Mouse (Mus musculus) forebrain, embryonic 11.5 days (tissue): ENCODE data around the gene Cebpa. TPM values are rescaled to one million over a fixed set of nuclear protein-coding genes. Genes with fewer than 3 reads are reported as not detected.

Source experiments
- ATAC-seq: fragments of 200-750 bp; cut with Nextera tagmentation; replicated peaks from 2 replicates; pipeline ENCODE4 v1.8.0; 2017; ENCODE audit warnings: moderate TSS enrichment; ENCODE audit not compliant: low FRiP score
- DNase-seq: peaks from one replicate; pipeline ENCODE4 v3.0.0-alpha.2; 2017; ENCODE audit warnings: low spot score
- H3K27ac ChIP-seq: fragments of 300-500 bp; sonication (generic); 2 replicates; pipeline ENCODE4 v1.5.1; 2014; ENCODE audit warnings: low read depth, low read length
- H3K27me3 ChIP-seq: fragments of 300-500 bp; sonication (generic); 2 replicates; pipeline ENCODE4 v1.6.1; 2014; ENCODE audit warnings: mild to moderate bottlenecking, low read length, mixed read lengths; ENCODE audit not compliant: control insufficient read depth, insufficient read depth
- H3K36me3 ChIP-seq: fragments of 300-500 bp; sonication (generic); 2 replicates; pipeline ENCODE4 v1.6.1; 2014; ENCODE audit warnings: mild to moderate bottlenecking, low read length, moderate library complexity, mixed read lengths; ENCODE audit not compliant: control insufficient read depth, insufficient read depth
- H3K4me1 ChIP-seq: fragments of 300-500 bp; sonication (generic); replicated peaks from 2 replicates; pipeline ENCODE4 v1.6.1; 2014; ENCODE audit warnings: low read length, mixed read lengths; ENCODE audit not compliant: control insufficient read depth, insufficient read depth
- H3K4me2 ChIP-seq: fragments of 300-500 bp; sonication (generic); 2 replicates; pipeline ENCODE4 v1.6.1; 2014; ENCODE audit warnings: low read depth, mild to moderate bottlenecking, low read length, moderate library complexity, mixed read lengths; ENCODE audit not compliant: severe bottlenecking
- H3K4me3 ChIP-seq: fragments of 300-500 bp; sonication (generic); 2 replicates; pipeline ENCODE4 v1.5.1; 2014; ENCODE audit warnings: low read depth, low read length
- H3K9ac ChIP-seq: fragments of 300-500 bp; sonication (generic); 2 replicates; pipeline ENCODE4 v1.6.1; 2014; ENCODE audit warnings: low read length
- H3K9me3 ChIP-seq: fragments of 300-500 bp; sonication (generic); 2 replicates; pipeline ENCODE4 v1.6.1; 2016; ENCODE audit warnings: low read length, mixed read lengths; ENCODE audit not compliant: control insufficient read depth
- WGBS: fragments of 180-500 bp; shearing (Covaris S2); extraction: QIAGEN DNeasy Blood & Tissue Kit; methylation state at CpG from one replicate; pipeline ENCODE4 v1.1.7; 2014; 5-methylcytosine and 5-hydroxymethylcytosine counted together
- polyA plus RNA-seq: library from polyadenylated mRNA; unstranded; fragments of >200 nt; fragmentation: Nextera tagmentation; extraction: Ambion mirVana; gene quantifications from 2 replicates; pipeline ENCODE4 v1.2.1, GENCODE M21; 2014

Gene Cebpa
- polyA plus RNA-seq, 1 experiment from 2014 or later, result 0.73 TPM

DNA sequence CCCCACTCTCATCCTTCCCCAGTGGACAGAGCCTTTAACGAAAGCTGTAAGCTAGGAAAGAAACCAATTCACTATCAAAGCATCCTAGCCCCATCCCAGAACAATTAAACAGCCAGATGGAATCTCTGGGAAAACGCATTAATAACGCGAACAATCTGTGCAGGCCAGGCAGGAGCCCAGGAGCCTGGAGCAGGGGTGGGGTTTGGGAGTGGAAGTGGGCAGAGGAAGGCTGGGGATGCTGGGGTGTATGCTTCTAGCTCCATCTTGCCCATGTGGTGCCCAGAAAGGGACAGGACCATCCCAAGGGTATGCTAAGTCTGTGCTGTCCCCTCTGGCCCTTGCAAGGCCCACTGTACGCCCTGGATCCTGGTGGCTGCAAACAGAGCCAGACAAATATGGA, 5.1 kb downstream of the Cebpa start:
- no peak for DNase-seq

DNA sequence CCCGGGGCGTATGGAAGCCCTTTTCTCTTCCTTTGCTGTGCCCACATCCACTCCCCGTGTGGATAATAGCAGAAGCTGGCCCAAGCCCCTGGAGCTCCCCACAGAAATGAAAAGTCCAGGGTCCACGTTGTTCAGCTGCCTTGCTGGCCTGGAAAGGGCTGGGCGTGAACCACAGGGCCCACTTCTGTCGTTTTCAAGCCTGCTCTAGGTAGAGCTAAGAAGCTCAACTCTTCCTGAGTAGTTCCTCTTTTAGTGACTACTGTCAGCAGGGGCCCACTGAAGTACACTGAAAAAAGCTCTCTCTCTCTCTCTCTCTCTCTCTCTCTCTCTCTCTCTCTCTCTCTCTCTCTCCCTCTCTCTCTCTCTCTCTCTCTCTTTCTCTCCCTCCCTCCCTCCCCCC, 5.7 kb downstream of the Cebpa start:
- peaks cover 30% of the 10 kb centered on the region for H3K27me3 ChIP-seq
- 69% methylated on average over 6 of the region's 6 CpGs for WGBS
- no peak overlapping the region for H3K9ac ChIP-seq
- no peak for DNase-seq
- no peak overlapping the region for H3K27ac ChIP-seq
- H3K4me1 ChIP-seq, result peaks cover 6% of the 10 kb centered on the region
- no peak overlapping the region for H3K4me2 ChIP-seq
- no peak overlapping the region for H3K4me3 ChIP-seq
- no peaks in the 10 kb centered on the region for H3K36me3 ChIP-seq
- no peaks in the 10 kb centered on the region for H3K9me3 ChIP-seq
- ATAC-seq, result no peak

More for the DNA sequence above, 5.1 kb downstream of the Cebpa start:
- Histone ChIP-seq H3K27ac (no peak overlapping the region), H3K4me1 (peaks cover 11% of the 10 kb centered on the region), H3K27me3 (peaks cover 35% of the 10 kb centered on the region), H3K4me3 (no peak overlapping the region), H3K9ac (no peak overlapping the region), H3K36me3 (no peaks in the 10 kb centered on the region), H3K4me2 (no peak overlapping the region), H3K9me3 (no peaks in the 10 kb centered on the region)
- WGBS, result 65% methylated on average over 5 of the region's 5 CpGs
- ATAC-seq, result no peak

DNA sequence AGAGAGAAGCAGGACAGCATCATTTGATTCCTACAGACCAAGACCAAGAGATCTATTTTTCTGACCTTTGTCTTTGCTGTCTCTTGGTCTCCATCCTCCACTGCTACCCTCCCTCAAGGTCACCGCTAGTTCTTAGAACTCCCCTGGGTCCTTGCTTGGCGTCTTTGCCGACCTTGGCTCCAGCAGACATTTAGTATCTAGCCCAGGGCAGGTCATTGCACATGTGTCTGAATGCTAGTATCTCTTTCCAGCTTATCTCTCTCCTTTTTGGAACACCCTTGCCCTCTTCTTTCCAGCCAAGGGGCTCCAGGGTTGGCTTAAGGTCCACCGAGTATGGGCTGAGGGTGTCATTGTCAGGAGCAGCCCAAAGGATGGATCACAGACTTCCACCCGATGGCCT, 6.9 kb downstream of the Cebpa start:
- Histone ChIP-seq H3K9me3 (no peaks in the 10 kb centered on the region), H3K4me3 (no peak overlapping the region), H3K9ac (no peak overlapping the region), H3K27me3 (peaks cover 18% of the 10 kb centered on the region), H3K27ac (no peak overlapping the region), H3K4me2 (no peak overlapping the region), H3K4me1 (no peaks in the 10 kb centered on the region), H3K36me3 (no peaks in the 10 kb centered on the region)
- WGBS, result 81% methylated on average over 5 of the region's 5 CpGs
- ATAC-seq (no peak), DNase-seq (no peak)

DNA sequence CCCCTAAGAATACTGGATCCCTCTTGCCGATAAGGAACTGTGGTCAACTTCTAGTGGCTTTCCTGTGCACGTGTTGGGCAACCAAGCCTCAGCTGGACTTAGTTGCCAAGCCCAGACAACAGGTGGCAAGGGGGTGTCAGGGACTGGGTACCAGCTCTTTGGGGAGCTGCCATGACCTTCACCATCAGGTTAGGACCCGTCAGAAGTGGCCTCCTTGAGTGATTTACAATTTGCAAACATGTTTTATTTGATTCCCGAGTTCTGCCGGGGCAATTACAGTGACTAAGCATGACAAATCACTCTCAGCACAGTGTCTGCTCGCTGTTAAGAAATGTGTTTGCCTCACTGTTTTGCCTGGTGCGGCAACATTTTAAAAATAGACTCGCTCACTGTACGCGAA, 7.9 kb downstream of the Cebpa start:
- Histone ChIP-seq H3K4me2 (no peak overlapping the region), H3K27me3 (peaks cover 7% of the 10 kb centered on the region), H3K9ac (no peak overlapping the region), H3K27ac (no peak overlapping the region), H3K9me3 (no peaks in the 10 kb centered on the region), H3K4me3 (no peak overlapping the region), H3K36me3 (no peaks in the 10 kb centered on the region), H3K4me1 (no peaks in the 10 kb centered on the region)
- WGBS, result 83% methylated on average over 10 of the region's 10 CpGs
- no peak for DNase-seq
- no peak for ATAC-seq

DNA sequence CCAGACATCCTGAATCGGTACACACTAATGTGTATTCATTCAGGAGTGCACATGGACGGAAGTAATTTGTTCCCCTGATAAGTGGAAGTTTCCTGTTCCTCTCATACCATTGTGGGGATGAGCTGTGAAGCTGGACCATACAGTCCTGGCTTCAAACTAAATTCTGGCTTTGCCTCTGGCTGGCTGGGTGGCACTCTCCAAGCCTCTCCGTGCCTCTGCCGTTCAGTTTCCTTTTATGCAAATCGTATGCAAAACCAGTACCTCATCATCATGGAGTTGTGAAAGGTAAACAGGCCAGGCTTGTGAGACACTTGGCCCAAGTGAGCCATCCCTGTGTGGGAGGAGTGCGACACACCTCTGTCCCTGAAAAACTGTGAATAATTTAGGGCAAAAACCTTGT, 8.6 kb downstream of the Cebpa start:
- H3K4me3 ChIP-seq, result no peak overlapping the region
- WGBS, result 43% methylated on average over 6 of the region's 6 CpGs
- no peaks in the 10 kb centered on the region for H3K36me3 ChIP-seq
- no peak overlapping the region for H3K4me2 ChIP-seq
- DNase-seq (no peak), ATAC-seq (no peak)
- no peak overlapping the region for H3K27ac ChIP-seq
- H3K27me3 ChIP-seq, result peaks cover under 1% of the 10 kb centered on the region; the same call in 1 of the 2 replicates
- no peaks in the 10 kb centered on the region for H3K4me1 ChIP-seq
- no peak overlapping the region for H3K9ac ChIP-seq
- H3K9me3 ChIP-seq, result no peaks in the 10 kb centered on the region

DNA sequence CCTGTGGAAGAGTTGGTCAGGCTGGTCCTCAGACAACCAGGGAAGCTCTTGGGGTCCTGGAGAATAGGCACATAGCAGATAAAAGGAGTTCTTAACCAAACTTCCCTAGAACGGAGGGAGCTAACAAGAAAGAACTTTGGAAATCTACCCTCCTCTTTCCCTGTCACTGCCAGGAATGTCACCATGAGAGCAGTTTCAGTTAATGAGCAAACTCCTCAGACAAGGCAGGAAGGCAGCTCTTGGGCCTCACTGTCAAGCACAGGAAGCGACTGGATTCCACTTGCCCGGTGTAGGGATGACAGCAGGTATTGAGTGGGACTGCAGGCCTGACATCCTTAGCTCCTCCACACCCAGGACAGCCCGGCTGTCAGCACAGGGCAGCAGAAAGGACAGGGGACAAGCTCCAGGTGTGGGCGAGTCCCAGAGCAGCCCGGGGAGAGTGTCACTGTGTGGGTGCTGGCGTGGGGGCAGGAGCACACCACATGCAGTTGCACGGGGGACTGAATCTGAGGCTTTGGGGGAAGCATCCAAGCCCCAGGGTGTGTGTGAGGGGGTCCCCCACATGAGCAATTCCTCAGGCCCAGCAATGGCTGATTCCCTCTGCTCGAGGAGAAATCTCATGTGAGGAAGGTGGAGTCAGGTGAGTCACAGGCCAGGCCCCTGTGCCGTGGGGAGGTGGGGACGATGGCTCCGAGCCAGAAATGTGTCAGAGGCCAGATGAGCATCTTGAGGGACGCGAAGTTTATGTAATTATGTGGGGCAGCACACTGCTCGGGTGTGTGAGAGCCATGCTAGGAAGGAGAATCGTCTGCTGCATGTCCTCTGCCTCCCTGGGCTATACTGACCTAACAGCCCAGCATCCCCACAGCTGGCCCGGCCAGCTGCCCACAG, 9.8 kb downstream of the Cebpa start:
- Histone ChIP-seq H3K9ac (no peak overlapping the region), H3K9me3 (no peaks in the 10 kb centered on the region), H3K36me3 (no peaks in the 10 kb centered on the region), H3K4me2 (no peak overlapping the region), H3K27ac (no peak overlapping the region), H3K27me3 (no peaks in the 10 kb centered on the region), H3K4me3 (no peak overlapping the region), H3K4me1 (no peaks in the 10 kb centered on the region)
- DNase-seq (no peak), ATAC-seq (no peak)
- WGBS, result 75% methylated on average over 17 of the region's 17 CpGs

DNA sequence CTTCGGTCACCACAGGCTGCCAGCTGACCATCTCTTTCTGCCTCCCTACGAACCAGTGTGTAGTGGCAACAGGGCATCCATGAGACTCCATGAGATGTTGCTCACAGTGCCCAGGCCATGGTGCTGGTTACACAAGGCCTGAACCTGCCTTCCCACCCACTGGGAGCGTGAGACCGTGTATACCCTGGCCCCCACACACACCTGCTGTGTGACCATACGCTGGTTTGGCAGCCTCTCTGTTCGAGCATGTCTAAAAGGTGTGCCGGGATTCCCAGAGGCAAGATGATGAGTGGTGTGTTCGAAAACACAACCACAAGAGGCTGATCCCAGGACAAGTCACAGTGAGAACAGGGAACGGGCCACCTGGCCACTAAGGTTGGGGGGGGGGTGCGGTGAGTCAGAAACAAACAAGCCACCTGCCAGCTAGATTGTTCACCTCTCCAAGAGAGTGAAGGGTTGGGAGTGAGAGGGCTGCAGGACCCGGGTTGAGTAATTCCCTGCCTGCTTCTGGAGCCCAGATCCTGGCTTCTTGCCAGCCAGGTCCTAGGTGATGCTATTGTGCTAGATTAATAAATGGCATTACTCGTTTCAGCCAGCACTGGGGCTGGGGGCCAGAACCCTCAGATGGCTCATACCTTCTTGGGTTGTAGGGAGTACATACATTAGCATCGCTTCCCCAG, 11.1 kb downstream of the Cebpa start:
- 87% methylated on average over 13 of the region's 13 CpGs for whole genome bisulfite sequencing
- no peaks in the 10 kb centered on the region for H3K4me1 ChIP-seq
- no peak overlapping the region for H3K4me3 ChIP-seq
- no peak for DNase-seq
- H3K9me3 ChIP-seq, result no peaks in the 10 kb centered on the region
- no peak overlapping the region for H3K9ac ChIP-seq
- no peak for ATAC-seq
- no peaks in the 10 kb centered on the region for H3K27me3 ChIP-seq
- H3K4me2 ChIP-seq, result no peak overlapping the region
- H3K27ac ChIP-seq, result no peak overlapping the region
- no peaks in the 10 kb centered on the region for H3K36me3 ChIP-seq

DNA sequence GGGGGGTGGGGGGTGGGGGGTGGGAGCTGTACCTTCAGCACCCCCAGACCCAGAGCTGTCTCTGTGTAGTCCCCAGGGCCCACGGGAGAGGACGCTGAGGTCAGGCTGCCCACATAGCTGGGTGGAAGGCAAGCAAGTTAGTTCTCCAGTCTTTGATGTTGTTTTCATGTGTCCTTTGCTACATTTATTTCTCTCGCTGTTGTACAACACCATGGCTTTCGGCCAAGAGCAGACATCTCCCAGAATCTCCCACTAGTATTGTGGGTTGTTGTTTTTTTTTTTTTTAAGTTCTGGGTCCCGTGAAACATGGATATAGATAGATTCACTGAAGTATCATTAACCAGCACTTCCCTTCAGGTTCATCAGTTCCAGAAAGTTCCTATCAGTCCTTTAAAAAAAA, 11.8 kb downstream of the Cebpa start:
- H3K4me1 ChIP-seq, result no peaks in the 10 kb centered on the region
- WGBS, result 86% methylated on average over 5 of the region's 5 CpGs

More for the DNA sequence above, 11.8 kb downstream of the Cebpa start:
- no peaks in the 10 kb centered on the region for H3K9me3 ChIP-seq
- no peak overlapping the region for H3K4me3 ChIP-seq
- DNase-seq (no peak), ATAC-seq (no peak)
- no peaks in the 10 kb centered on the region for H3K27me3 ChIP-seq
- no peak overlapping the region for H3K4me2 ChIP-seq
- H3K9ac ChIP-seq, result no peak overlapping the region
- no peak overlapping the region for H3K27ac ChIP-seq
- H3K36me3 ChIP-seq, result no peaks in the 10 kb centered on the region
